8 mouse cellular contexts compared by ENCODE assay signal in the genomic region with DNA sequence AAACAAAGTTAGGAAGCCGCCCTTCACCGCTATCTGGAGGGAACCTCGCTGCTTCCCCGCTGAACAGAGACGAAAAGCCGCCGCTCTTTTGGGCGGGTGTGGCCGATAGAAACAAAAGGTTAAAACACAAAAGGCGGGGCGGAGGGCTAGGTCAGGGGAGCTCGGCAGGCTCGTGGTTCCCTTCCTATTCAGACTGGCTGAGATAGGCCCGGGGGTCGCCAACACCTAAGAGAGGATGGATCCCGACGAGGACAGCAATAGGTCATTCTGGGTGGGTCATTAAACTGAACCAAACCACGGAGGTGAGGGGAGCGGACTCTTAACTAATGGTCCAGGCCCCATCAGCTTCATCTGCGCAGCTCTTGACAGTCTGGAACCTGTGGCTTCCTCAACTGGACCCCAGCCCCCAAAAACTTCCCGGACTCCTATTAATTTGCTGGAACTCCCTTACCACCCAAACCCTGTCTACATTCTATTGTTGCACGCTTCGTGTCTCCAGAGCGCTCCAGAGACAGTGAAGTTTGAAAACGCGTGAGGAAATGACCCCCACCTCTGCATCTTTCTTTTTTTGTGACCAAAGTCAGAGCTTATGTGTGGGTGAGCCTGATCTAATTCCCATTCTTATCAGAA.
DNase-seq lines count a peak whose midpoint lies in the region; ATAC-seq and TF ChIP-seq lines count a peak whose summit lies in the region.

No protein-coding gene starts in this region.

- peak overlapping the region; percentile 25 for H3K4me3 ChIP-seq in cerebellum, adult 2 months (replicated peaks; ENCODE audit: insufficient read depth, low read depth, low read length)
- peak overlapping the region; percentile 63 for H3K4me3 ChIP-seq in brown adipose tissue, adult 24 weeks (ENCODE audit: insufficient read depth, low read depth, low read length)
- H3K4me3 ChIP-seq in heart, embryonic 14.5 days (ENCODE audit: control insufficient read depth in 1 of 2, insufficient read depth in 1 of 2, low read depth in 1 of 2, low read length in 2 of 2), result peak overlapping the region; percentile 54 to 58

- DNase-seq in cerebellum, adult 2 months, result no peak
- DNase-seq in cerebellum, adult 11 months, result no peak
- DNase-seq in kidney, postnatal 4 days, result peak; percentile 52 to 62
- peak; percentile 46 to 59 for DNase-seq in thymus, adult 18-20 months
- no peak for DNase-seq in cerebellum, adult 18-20 months

- peaks cover 1% of the 10 kb centered on the region; the same call in 1 of the 2 replicates for H3K27me3 ChIP-seq in cerebellum, adult 2 months (ENCODE audit: control insufficient read depth, insufficient read depth, low read length)
- H3K27me3 ChIP-seq in heart, embryonic 14.5 days (ENCODE audit: control insufficient read depth, insufficient read depth, low read length), result peaks cover 28% of the 10 kb centered on the region

- TF ChIP-seq CTCF in cerebellum, adult 2 months (IDR thresholded peaks at IDR 0.05; ENCODE audit: borderline replicate concordance, insufficient read depth, low read depth, low read length), result no peak

- no peaks in the 10 kb centered on the region for H3K9me3 ChIP-seq in heart, embryonic 14.5 days (ENCODE audit: control insufficient read depth, low read length)

- no peak for ATAC-seq in heart, embryonic 14.5 days (ENCODE audit: insufficient number of reproducible peaks, insufficient read depth, low FRiP score, low read depth)
- peak; percentile 40 for ATAC-seq in megakaryocyte progenitor cell, adult 5-6 weeks (replicated peaks; ENCODE audit: poor library complexity)

- H3K9ac ChIP-seq in heart, embryonic 14.5 days (ENCODE audit: low read length), result peak overlapping the region; percentile 76

- peak overlapping the region; percentile 78 for H3K4me2 ChIP-seq in heart, embryonic 14.5 days (ENCODE audit: low read length)

- no peaks in the 10 kb centered on the region for H3K4me1 ChIP-seq in cerebellum, adult 2 months (ENCODE audit: control insufficient read depth, insufficient read depth, low read length)
- peaks cover 3% of the 10 kb centered on the region; the same call in 1 of the 2 replicates for H3K4me1 ChIP-seq in brown adipose tissue, adult 24 weeks (ENCODE audit: control insufficient read depth, insufficient read depth, insufficient read length, low read length)
- peaks cover 8 to 13% of the 10 kb centered on the region in 2 experiments; a peak in 3 of 4 replicates for H3K4me1 ChIP-seq in heart, embryonic 14.5 days (ENCODE audit: control insufficient read depth in 2 of 2, insufficient read depth in 2 of 2, low read length in 2 of 2)

- WGBS in cerebellum, adult 2 months, result 3% methylated on average over 26 of the region's 26 CpGs
- WGBS in heart, embryonic 14.5 days, result 2% methylated on average over 26 of the region's 26 CpGs

- no peak for TF ChIP-seq POLR2A in cerebellum, adult 2 months (IDR thresholded peaks at IDR 0.05; ENCODE audit: borderline replicate concordance, insufficient read depth, low read length)

- H3K27ac ChIP-seq in cerebellum, adult 2 months (ENCODE audit: insufficient read depth, low read length), result no peak overlapping the region
- 0 out of 2 replicates have a peak overlapping the region, but pooled peaks have one; percentile 18 for H3K27ac ChIP-seq in brown adipose tissue, adult 24 weeks (replicated peaks; ENCODE audit: low read depth, low read length)
- H3K27ac ChIP-seq in heart, embryonic 14.5 days (replicated peaks in 1 of 2; ENCODE audit: control insufficient read depth in 1 of 2, insufficient read depth in 1 of 2, low read depth in 2 of 2, low read length in 2 of 2), result no peak overlapping the region

- H3K36me3 ChIP-seq in heart, embryonic 14.5 days (ENCODE audit: control insufficient read depth, insufficient read depth, low read length), result no peaks in the 10 kb centered on the region

Comparison
In these comparisons a context has a peak if more than half of its experiments do, and no peak if none do; other contexts are left out.
1. DNase-seq: peak in kidney, postnatal 4 days (2 of 2) and thymus, adult 18-20 months (2 of 2); none in cerebellum, adult 2 months (0 of 2), cerebellum, adult 11 months (single experiment) and cerebellum, adult 18-20 months (0 of 2).
2. Peak in every context shown above with its lines, with median percentiles within 50 percentile points of each other: H3K4me3 ChIP-seq.